Mouse (Mus musculus): ENCODE measurements at regions not wholly inside any gene's neighbourhood (a gene's known extent, or its start where the extent isn't known, plus 50 kb on each side); places are given as distances from the start of the nearest gene placed in this dataset.

DNA sequence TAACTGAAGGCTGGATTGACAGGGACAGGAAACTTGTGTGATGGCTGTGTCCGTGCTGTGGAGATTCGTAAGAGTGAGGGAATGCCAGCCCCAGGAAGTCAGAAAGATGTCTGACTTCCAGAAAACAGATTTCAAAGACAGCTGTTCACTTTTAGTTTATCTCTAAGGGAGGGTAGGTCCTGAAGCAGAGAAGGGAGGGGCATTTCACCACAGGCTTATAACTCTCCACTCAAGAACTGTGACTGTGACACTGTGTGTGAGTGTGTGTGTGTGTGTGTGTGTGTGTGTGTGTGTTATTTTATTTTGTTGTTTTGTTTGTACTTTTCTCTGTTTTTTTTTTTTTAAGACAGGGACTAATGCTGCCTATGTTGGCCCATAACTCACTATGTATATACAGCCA lies 109.1 kb upstream of the Sox5 start:
- no peak for TF ChIP-seq POLR2A (IDR thresholded peaks at IDR 0.05; ENCODE audit: insufficient read depth, low read depth, low read length)
- no peak for TF ChIP-seq CTCF (IDR thresholded peaks at IDR 0.05; ENCODE audit: insufficient read depth, low read depth, low read length)

All from olfactory bulb, adult 2 months (tissue).